7 mouse cellular contexts compared by ENCODE assay signal in genomic region chr17:71254736-71255135, GRCm38 (mm10). TPM values are rescaled to one million over a fixed set of nuclear protein-coding genes. Genes with fewer than 3 reads are reported as not detected.
DNase-seq lines count a peak whose midpoint lies in the region; ATAC-seq and TF ChIP-seq lines count a peak whose summit lies in the region.

No protein-coding gene starts in this region.

- H3K9ac ChIP-seq in kidney, embryonic 16.5 days (replicated peaks; ENCODE audit: low read length) = no peak overlapping the region
- no peak overlapping the region for H3K9ac ChIP-seq in ES-E14 (ENCODE audit: insufficient read depth, low read depth, low read length, poor library complexity, severe bottlenecking)
- H3K9ac ChIP-seq in liver, embryonic 13.5 days = peak overlapping the region; percentile 36; the same call in 1 of the 2 replicates

- H3K27me3 ChIP-seq in kidney, embryonic 16.5 days (ENCODE audit: insufficient read depth, low read length) = no peaks in the 10 kb centered on the region
- H3K27me3 ChIP-seq in liver, embryonic 13.5 days = no peaks in the 10 kb centered on the region

- DNase-seq in kidney, postnatal 10 days = peak; percentile 51
- DNase-seq in ES-E14 (ENCODE audit: low read depth, low spot score) = peak; percentile 33
- no peak for DNase-seq in liver, embryonic 13.5 days
- DNase-seq in thymus, postnatal 4 days = peak; percentile 75
- no peak for DNase-seq in cerebellum, postnatal 4 days (ENCODE audit: low spot score in 2 of 2)

- ATAC-seq in kidney, embryonic 16.5 days (ENCODE audit: low FRiP score, low TSS enrichment) = no peak
- no peak for ATAC-seq in liver, embryonic 13.5 days (ENCODE audit: low read depth)

- H3K9me3 ChIP-seq in kidney, embryonic 16.5 days (ENCODE audit: low read length) = no peaks in the 10 kb centered on the region
- no peaks in the 10 kb centered on the region for H3K9me3 ChIP-seq in ES-E14 (ENCODE audit: control insufficient read depth, insufficient read depth, low read depth, low read length)
- H3K9me3 ChIP-seq in liver, embryonic 13.5 days (replicated peaks) = no peaks in the 10 kb centered on the region

- in situ Hi-C loops in ES-E14 (cut with MboI; ENCODE audit: low sequenced_read_pairs in 2 of 2, unreplicated experiment in 2 of 2) = no loop called here

- H3K27ac ChIP-seq in kidney, embryonic 16.5 days (ENCODE audit: low read length) = no peak overlapping the region; the same call in 1 of the 2 replicates
- no peak overlapping the region for H3K27ac ChIP-seq in ES-E14 (ENCODE audit: insufficient read depth, low read depth, low read length, poor library complexity, severe bottlenecking)
- no peak overlapping the region for H3K27ac ChIP-seq in bone marrow macrophage, adult 2 months (ENCODE audit: insufficient read depth, low read depth, low read length)
- peak overlapping the region; percentile 72 for H3K27ac ChIP-seq in liver, embryonic 13.5 days

- peaks cover 41% of the 10 kb centered on the region for H3K4me1 ChIP-seq in kidney, embryonic 16.5 days (ENCODE audit: insufficient read depth, low read length)
- 0 out of 4 replicates have a peak, but pooled peaks cover 0 to 2% of the 10 kb centered on the region in 2 experiments for H3K4me1 ChIP-seq in ES-E14 (ENCODE audit: control insufficient read depth in 2 of 2, insufficient read depth in 2 of 2, low read length in 2 of 2, poor library complexity in 1 of 2)
- H3K4me1 ChIP-seq in bone marrow macrophage, adult 2 months (ENCODE audit: control insufficient read depth, insufficient read depth, low read length) = peaks cover 56% of the 10 kb centered on the region
- H3K4me1 ChIP-seq in liver, embryonic 13.5 days (replicated peaks) = peaks cover 92% of the 10 kb centered on the region

- no peak overlapping the region for H3K4me2 ChIP-seq in kidney, embryonic 16.5 days (replicated peaks; ENCODE audit: low read depth, low read length)
- H3K4me2 ChIP-seq in liver, embryonic 13.5 days = no peak overlapping the region

- 54% methylated on average over 6 of the region's 6 CpGs for WGBS in kidney, embryonic 16.5 days
- 34% methylated on average over 6 of the region's 6 CpGs for WGBS in liver, embryonic 13.5 days (ENCODE audit: insufficient replicate concordance)

- no peak overlapping the region for H3K4me3 ChIP-seq in kidney, embryonic 16.5 days (ENCODE audit: low read length)
- H3K4me3 ChIP-seq in ES-E14 (ENCODE audit: insufficient read depth in 1 of 2, low read depth in 1 of 2, low read length in 2 of 2, poor library complexity in 1 of 2, severe bottlenecking in 1 of 2) = no peak overlapping the region
- H3K4me3 ChIP-seq in bone marrow macrophage, adult 2 months (ENCODE audit: insufficient read depth, low read length) = no peak overlapping the region
- no peak overlapping the region for H3K4me3 ChIP-seq in liver, embryonic 13.5 days (replicated peaks)

- peaks cover 2% of the 10 kb centered on the region; the same call in 1 of the 2 replicates for H3K36me3 ChIP-seq in kidney, embryonic 16.5 days (ENCODE audit: insufficient read depth, low read length)
- no peaks in the 10 kb centered on the region for H3K36me3 ChIP-seq in ES-E14 (ENCODE audit: control insufficient read depth, insufficient read depth, low read length, poor library complexity, severe bottlenecking)
- peaks cover 68% of the 10 kb centered on the region for H3K36me3 ChIP-seq in liver, embryonic 13.5 days

- TF ChIP-seq CTCF in bone marrow macrophage, adult 2 months (IDR thresholded peaks at IDR 0.05; ENCODE audit: low read depth, low read length) = peak; percentile 65

- no peak for TF ChIP-seq POLR2A in bone marrow macrophage, adult 2 months (IDR thresholded peaks at IDR 0.05; ENCODE audit: borderline replicate concordance, low read depth, low read length)

TF ChIP-seq in ES-E14, 5 proteins besides CTCF, POLR2A, EP300 and RAD21:
- TF ChIP-seq MAFK (IDR thresholded peaks at IDR 0.05; ENCODE audit: insufficient read depth, low read depth, low read length) (no peak), HCFC1 (IDR thresholded peaks at IDR 0.05; ENCODE audit: borderline replicate concordance, insufficient read depth, low read length) (no peak), ZC3H11A (IDR thresholded peaks at IDR 0.05; ENCODE audit: borderline replicate concordance, low read depth, low read length) (no peak)

RNA-seq across cellular contexts. Expression of gene Emilin2, which starts 57.0 kb away (rescaled TPM):
- 2.7 and 2.8 TPM in 2 replicates for polyA plus RNA-seq in kidney, embryonic 16.5 days (2015; fragmentation: Nextera tagmentation; extraction: Ambion mirVana)
- total RNA-seq in ES-E14 (2012; rRNA removed) = 1.0 TPM in 2 replicates
- polyA plus RNA-seq in bone marrow macrophage, adult 2 months (2012; ENCODE audit: insufficient read depth, insufficient read length, missing spikeins) = 72.4 and 102 TPM in 2 replicates
- polyA plus RNA-seq in liver, embryonic 13.5 days (2015; fragmentation: Nextera tagmentation; extraction: Ambion mirVana) = 23.0 and 24.9 TPM in 2 replicates

Comparison
In these comparisons a context has a peak if more than half of its experiments do, and no peak if none do; other contexts are left out.
1. DNase-seq: peak in kidney, postnatal 10 days (single experiment), ES-E14 (single experiment) and thymus, postnatal 4 days (single experiment); none in liver, embryonic 13.5 days (single experiment) and cerebellum, postnatal 4 days (0 of 2).